8 mouse cellular contexts compared by ENCODE assay signal in genomic region chr7:67955276-67955675, GRCm38 (mm10). TPM values are rescaled to one million over a fixed set of nuclear protein-coding genes. Genes with fewer than 3 reads are reported as not detected.
DNase-seq lines count a peak whose midpoint lies in the region; ATAC-seq and TF ChIP-seq lines count a peak whose summit lies in the region.

No protein-coding gene starts in this region.

- H3K27me3 ChIP-seq in heart, embryonic 10.5 days (ENCODE audit: insufficient read depth, poor library complexity, severe bottlenecking) = no peaks in the 10 kb centered on the region
- no peaks in the 10 kb centered on the region for H3K27me3 ChIP-seq in forebrain, postnatal 0 days (ENCODE audit: insufficient read depth, low read length)
- H3K27me3 ChIP-seq in liver, embryonic 15.5 days = peaks cover 61% of the 10 kb centered on the region

- H3K4me1 ChIP-seq in heart, embryonic 10.5 days = peaks cover 60% of the 10 kb centered on the region
- peaks cover 26% of the 10 kb centered on the region for H3K4me1 ChIP-seq in forebrain, postnatal 0 days (ENCODE audit: insufficient read depth)
- peaks cover 77% of the 10 kb centered on the region for H3K4me1 ChIP-seq in liver, embryonic 15.5 days (replicated peaks)

- intact Hi-C loops in heart, postnatal 10 days (cut with DNase I) = loop anchor here (10.0 kb wide), 1 partner anchor 280 kb away; no protein-coding TSS in a partner anchor
- intact Hi-C loops in left cerebral cortex, postnatal 14 days (cut with DNase I) = loop anchor here (10.0 kb wide), 1 partner anchor 280 kb away; no protein-coding TSS in a partner anchor

- DNase-seq in heart, embryonic 10.5 days (ENCODE audit: low spot score) = no peak
- no peak for DNase-seq in heart, postnatal 10 days
- DNase-seq in 3T3-L1 (ENCODE audit: low read depth, low spot score) = peak; percentile 40
- no peak for DNase-seq in forebrain, postnatal 0 days
- no peak for DNase-seq in left cerebral cortex, postnatal 14 days (ENCODE audit: low spot score in 2 of 2)
- no peak for DNase-seq in right cerebral cortex, adult 2 months (ENCODE audit: low spot score in 2 of 2)
- DNase-seq in urinary bladder, postnatal 14 days (ENCODE audit: low spot score) = no peak

- H3K9me3 ChIP-seq in heart, embryonic 10.5 days = no peaks in the 10 kb centered on the region
- H3K9me3 ChIP-seq in forebrain, postnatal 0 days (ENCODE audit: low read length) = no peaks in the 10 kb centered on the region
- no peaks in the 10 kb centered on the region for H3K9me3 ChIP-seq in liver, embryonic 15.5 days (replicated peaks)

- peak overlapping the region; percentile 98 for H3K4me3 ChIP-seq in heart, embryonic 10.5 days
- H3K4me3 ChIP-seq in forebrain, postnatal 0 days (ENCODE audit: low read depth, low read length) = peak overlapping the region; percentile 97
- H3K4me3 ChIP-seq in liver, embryonic 15.5 days (replicated peaks) = no peak overlapping the region

- peak overlapping the region; percentile 90 for H3K9ac ChIP-seq in forebrain, postnatal 0 days
- no peak overlapping the region for H3K9ac ChIP-seq in liver, embryonic 15.5 days

- H3K4me2 ChIP-seq in forebrain, postnatal 0 days (ENCODE audit: low read depth) = peak overlapping the region; percentile 98
- H3K4me2 ChIP-seq in liver, embryonic 15.5 days = peak overlapping the region; percentile 96

- ATAC-seq in forebrain, postnatal 0 days = no peak
- no peak for ATAC-seq in liver, embryonic 15.5 days (ENCODE audit: insufficient read depth)

- H3K27ac ChIP-seq in heart, embryonic 10.5 days = peak overlapping the region; percentile 99
- H3K27ac ChIP-seq in forebrain, postnatal 0 days (ENCODE audit: low read depth, low read length) = no peak overlapping the region
- H3K27ac ChIP-seq in liver, embryonic 15.5 days (replicated peaks) = no peak overlapping the region

- no peak for TF ChIP-seq CTCF in forebrain, postnatal 0 days (IDR thresholded peaks at IDR 0.05; ENCODE audit: low read depth)

- 14% methylated on average over 5 of the region's 5 CpGs for WGBS in heart, embryonic 10.5 days
- WGBS in forebrain, postnatal 0 days = 21% methylated on average over 5 of the region's 5 CpGs
- WGBS in liver, embryonic 15.5 days (ENCODE audit: insufficient replicate concordance) = 49% methylated on average over 5 of the region's 5 CpGs

- no peaks in the 10 kb centered on the region for H3K36me3 ChIP-seq in heart, embryonic 10.5 days
- no peaks in the 10 kb centered on the region for H3K36me3 ChIP-seq in forebrain, postnatal 0 days (ENCODE audit: insufficient read depth)
- H3K36me3 ChIP-seq in liver, embryonic 15.5 days (replicated peaks) = no peaks in the 10 kb centered on the region

RNA-seq across cellular contexts. Expression of gene Igf1r, which starts 2.6 kb away (rescaled TPM):
- 17.2 and 24.9 TPM in 2 replicates for polyA plus RNA-seq in heart, embryonic 10.5 days (2016; fragmentation: Nextera tagmentation; extraction: Ambion mirVana)
- 10 to 100 TPM; 29.4 to 31.0 TPM for total RNA-seq in heart, postnatal 10 days (2021)
- total RNA-seq in forebrain, postnatal 0 days (2014; rRNA removed) = 31.6 and 37.8 TPM in 2 replicates
- polyA plus RNA-seq in forebrain, postnatal 0 days (2015; fragmentation: Nextera tagmentation; extraction: Ambion mirVana) = 8.1 and 12.8 TPM in 2 replicates
- 2.6 and 3.7 TPM in 2 replicates for polyA plus RNA-seq in liver, embryonic 15.5 days (2015; fragmentation: Nextera tagmentation; extraction: Ambion mirVana)
- total RNA-seq in left cerebral cortex, postnatal 14 days (2021) = 10 to 100 TPM; 39.0 to 49.5 TPM
